Mouse (Mus musculus): ENCODE measurements around the gene Dtnb. TPM values are rescaled to one million over a fixed set of nuclear protein-coding genes. Genes with fewer than 3 reads are reported as not detected.

Dtnb gene
- polyA plus RNA-seq, 1 experiment from 2014 or later = 40.5 TPM

GRCm38 (mm10) chr12:3547911-3548310, 24.3 kb upstream of the Dtnb start:
- Histone ChIP-seq H3K9me3 (replicated peaks) (no peaks in the 10 kb centered on the region), H3K27me3 (no peaks in the 10 kb centered on the region), H3K36me3 (no peaks in the 10 kb centered on the region), H3K27ac (replicated peaks) (no peak overlapping the region), H3K4me3 (replicated peaks) (no peak overlapping the region), H3K9ac (no peak overlapping the region), H3K4me2 (replicated peaks) (no peak overlapping the region), H3K4me1 (peaks cover 12% of the 10 kb centered on the region; the same call in 1 of the 2 replicates)
- WGBS = 46% methylated on average over 3 of the region's 3 CpGs
- ATAC-seq (ENCODE audit: insufficient number of reproducible peaks, low FRiP score, low TSS enrichment, low read depth) = no peak

- Histone ChIP-seq H3K9me3 (replicated peaks) (no peaks in the 10 kb centered on the region), H3K27ac (replicated peaks) (no peak overlapping the region), H3K4me1 (peaks cover 12% of the 10 kb centered on the region; the same call in 1 of the 2 replicates), H3K36me3 (no peaks in the 10 kb centered on the region), H3K4me2 (replicated peaks) (no peak overlapping the region), H3K27me3 (no peaks in the 10 kb centered on the region), H3K9ac (no peak overlapping the region), H3K4me3 (replicated peaks) (no peak overlapping the region)
- no peak for ATAC-seq (ENCODE audit: insufficient number of reproducible peaks, low FRiP score, low TSS enrichment, low read depth)
- 45% methylated on average over 5 of the region's 5 CpGs for WGBS
These were observed 23.5 kb upstream of the Dtnb start for GRCm38 (mm10) chr12:3548582-3549211.

- Histone ChIP-seq H3K4me2 (replicated peaks) (no peak overlapping the region), H3K36me3 (no peaks in the 10 kb centered on the region), H3K27ac (replicated peaks) (0 out of 2 replicates have a peak overlapping the region, but pooled peaks have one; percentile 28), H3K27me3 (no peaks in the 10 kb centered on the region), H3K9ac (no peak overlapping the region), H3K4me1 (peaks cover 12% of the 10 kb centered on the region; the same call in 1 of the 2 replicates), H3K9me3 (replicated peaks) (no peaks in the 10 kb centered on the region), H3K4me3 (replicated peaks) (no peak overlapping the region)
- 0 out of 2 replicates have a peak, but pooled peaks have one; percentile 54 for ATAC-seq (ENCODE audit: insufficient number of reproducible peaks, low FRiP score, low TSS enrichment, low read depth)
- WGBS = 17% methylated on average over 13 of the region's 13 CpGs
These were observed 21.9 kb upstream of the Dtnb start for GRCm38 (mm10) chr12:3550280-3550679.

GRCm38 (mm10) chr12:3557414-3558319, 14.5 kb upstream of the Dtnb start:
- H3K36me3 ChIP-seq = no peaks in the 10 kb centered on the region
- H3K4me3 ChIP-seq (replicated peaks) = no peak overlapping the region
- no peak for ATAC-seq (ENCODE audit: insufficient number of reproducible peaks, low FRiP score, low TSS enrichment, low read depth)
- 46% methylated on average over 9 of the region's 9 CpGs for WGBS
- H3K27ac ChIP-seq (replicated peaks) = no peak overlapping the region
- H3K9me3 ChIP-seq (replicated peaks) = no peaks in the 10 kb centered on the region
- H3K4me1 ChIP-seq = no peaks in the 10 kb centered on the region
- H3K4me2 ChIP-seq (replicated peaks) = no peak overlapping the region
- no peaks in the 10 kb centered on the region for H3K27me3 ChIP-seq
- H3K9ac ChIP-seq = no peak overlapping the region

GRCm38 (mm10) chr12:3560596-3560995, 11.6 kb upstream of the Dtnb start:
- no peaks in the 10 kb centered on the region for H3K36me3 ChIP-seq
- H3K4me3 ChIP-seq (replicated peaks) = no peak overlapping the region
- H3K4me1 ChIP-seq = no peaks in the 10 kb centered on the region
- H3K27me3 ChIP-seq = no peaks in the 10 kb centered on the region
- H3K4me2 ChIP-seq (replicated peaks) = no peak overlapping the region
- no peak overlapping the region for H3K9ac ChIP-seq
- 32% methylated on average over 1 of the region's 1 CpGs for WGBS
- ATAC-seq (ENCODE audit: insufficient number of reproducible peaks, low FRiP score, low TSS enrichment, low read depth) = no peak
- H3K9me3 ChIP-seq (replicated peaks) = no peaks in the 10 kb centered on the region
- no peak overlapping the region for H3K27ac ChIP-seq (replicated peaks)

GRCm38 (mm10) chr12:3561032-3561431, 11.1 kb upstream of the Dtnb start:
- 82% methylated on average over 6 of the region's 6 CpGs for WGBS
- Histone ChIP-seq H3K9me3 (replicated peaks) (no peaks in the 10 kb centered on the region), H3K4me3 (replicated peaks) (no peak overlapping the region), H3K4me2 (replicated peaks) (no peak overlapping the region), H3K27me3 (no peaks in the 10 kb centered on the region), H3K27ac (replicated peaks) (no peak overlapping the region), H3K4me1 (no peaks in the 10 kb centered on the region), H3K36me3 (no peaks in the 10 kb centered on the region), H3K9ac (no peak overlapping the region)
- no peak for ATAC-seq (ENCODE audit: insufficient number of reproducible peaks, low FRiP score, low TSS enrichment, low read depth)

GRCm38 (mm10) chr12:3562806-3563205, 9.4 kb upstream of the Dtnb start:
- ATAC-seq (ENCODE audit: insufficient number of reproducible peaks, low FRiP score, low TSS enrichment, low read depth) = no peak
- Histone ChIP-seq H3K4me1 (no peaks in the 10 kb centered on the region), H3K9me3 (replicated peaks) (no peaks in the 10 kb centered on the region), H3K9ac (no peak overlapping the region), H3K4me3 (replicated peaks) (no peak overlapping the region), H3K27me3 (no peaks in the 10 kb centered on the region), H3K27ac (replicated peaks) (no peak overlapping the region), H3K36me3 (no peaks in the 10 kb centered on the region), H3K4me2 (replicated peaks) (no peak overlapping the region)
- 92% methylated on average over 10 of the region's 10 CpGs for WGBS

- Histone ChIP-seq H3K4me1 (no peaks in the 10 kb centered on the region), H3K27me3 (no peaks in the 10 kb centered on the region), H3K9me3 (replicated peaks) (no peaks in the 10 kb centered on the region), H3K4me2 (replicated peaks) (no peak overlapping the region), H3K9ac (no peak overlapping the region), H3K36me3 (no peaks in the 10 kb centered on the region), H3K27ac (replicated peaks) (no peak overlapping the region), H3K4me3 (replicated peaks) (no peak overlapping the region)
- WGBS = 83% methylated on average over 4 of the region's 4 CpGs
- no peak for ATAC-seq (ENCODE audit: insufficient number of reproducible peaks, low FRiP score, low TSS enrichment, low read depth)
These were observed 8.5 kb upstream of the Dtnb start for GRCm38 (mm10) chr12:3563659-3564058.

GRCm38 (mm10) chr12:3568461-3568991, 3.7 kb upstream of the Dtnb start:
- no peak overlapping the region for H3K4me2 ChIP-seq (replicated peaks)
- H3K36me3 ChIP-seq = no peaks in the 10 kb centered on the region
- ATAC-seq (ENCODE audit: insufficient number of reproducible peaks, low FRiP score, low TSS enrichment, low read depth) = no peak
- H3K9ac ChIP-seq = no peak overlapping the region
- H3K9me3 ChIP-seq (replicated peaks) = no peaks in the 10 kb centered on the region
- H3K27ac ChIP-seq (replicated peaks) = no peak overlapping the region
- H3K27me3 ChIP-seq = no peaks in the 10 kb centered on the region
- no peak overlapping the region for H3K4me3 ChIP-seq (replicated peaks)
- H3K4me1 ChIP-seq = peaks cover 4% of the 10 kb centered on the region
- 53% methylated on average over 5 of the region's 5 CpGs for WGBS

GRCm38 (mm10) chr12:3570711-3571400, 1.3 kb upstream of the Dtnb start:
- Histone ChIP-seq H3K4me1 (peaks cover 8% of the 10 kb centered on the region), H3K27me3 (no peaks in the 10 kb centered on the region), H3K36me3 (no peaks in the 10 kb centered on the region), H3K9me3 (replicated peaks) (no peaks in the 10 kb centered on the region), H3K4me3 (replicated peaks) (no peak overlapping the region), H3K9ac (no peak overlapping the region), H3K4me2 (replicated peaks) (no peak overlapping the region), H3K27ac (replicated peaks) (no peak overlapping the region)
- 82% methylated on average over 4 of the region's 4 CpGs for WGBS
- ATAC-seq (ENCODE audit: insufficient number of reproducible peaks, low FRiP score, low TSS enrichment, low read depth) = no peak
